Mouse (Mus musculus): ENCODE measurements at regions not wholly inside any gene's neighbourhood (a gene's known extent, or its start where the extent isn't known, plus 50 kb on each side); places are given as distances from the start of the nearest gene placed in this dataset.
"Not testable (repeated sequence)": the region's sequence is repeated elsewhere in the genome, so short reads cannot be mapped to it uniquely, and the experiment has no call there.

GRCm38 (mm10) chr13:41948241-41948640 lies 100.8 kb upstream of the Adtrp start:
- Histone ChIP-seq H3K27me3 (ENCODE audit: control insufficient read depth, insufficient read depth, low read length) (no peaks in the 10 kb centered on the region), H3K9me3 (ENCODE audit: control insufficient read depth, low read length) (no peaks in the 10 kb centered on the region), H3K9ac (ENCODE audit: low read length) (no peak overlapping the region), H3K36me3 (ENCODE audit: control insufficient read depth, insufficient read depth, low read length) (no peaks in the 10 kb centered on the region), H3K4me3 (ENCODE audit: low read depth, low read length) (no peak overlapping the region), H3K4me2 (no peak overlapping the region), H3K27ac (ENCODE audit: low read depth, low read length) (no peak overlapping the region), H3K4me1 (ENCODE audit: control insufficient read depth, insufficient read depth, low read length) (no peaks in the 10 kb centered on the region)
- DNase-seq (ENCODE audit: low spot score, missing footprints) (no peak), ATAC-seq (ENCODE audit: low FRiP score) (no peak)
- 84% methylated on average over 3 of the region's 3 CpGs for WGBS

- Histone ChIP-seq H3K27ac (ENCODE audit: low read depth, low read length) (no peak overlapping the region), H3K4me2 (no peak overlapping the region), H3K27me3 (ENCODE audit: control insufficient read depth, insufficient read depth, low read length) (no peaks in the 10 kb centered on the region), H3K4me1 (ENCODE audit: control insufficient read depth, insufficient read depth, low read length) (no peaks in the 10 kb centered on the region), H3K36me3 (ENCODE audit: control insufficient read depth, insufficient read depth, low read length) (no peaks in the 10 kb centered on the region), H3K9me3 (ENCODE audit: control insufficient read depth, low read length) (no peaks in the 10 kb centered on the region), H3K4me3 (ENCODE audit: low read depth, low read length) (no peak overlapping the region), H3K9ac (ENCODE audit: low read length) (no peak overlapping the region)
- WGBS, result 86% methylated on average over 12 of the region's 12 CpGs
- ATAC-seq (ENCODE audit: low FRiP score) (no peak), DNase-seq (ENCODE audit: low spot score, missing footprints) (no peak)
These were observed 85.0 kb upstream of the Adtrp start for GRCm38 (mm10) chr13:41932313-41933100.

- DNase-seq (ENCODE audit: low spot score, missing footprints) (no peak), ATAC-seq (ENCODE audit: low FRiP score) (no peak)
- Histone ChIP-seq H3K4me1 (ENCODE audit: control insufficient read depth, insufficient read depth, low read length) (no peaks in the 10 kb centered on the region), H3K27ac (ENCODE audit: low read depth, low read length) (no peak overlapping the region), H3K27me3 (ENCODE audit: control insufficient read depth, insufficient read depth, low read length) (no peaks in the 10 kb centered on the region), H3K36me3 (ENCODE audit: control insufficient read depth, insufficient read depth, low read length) (no peaks in the 10 kb centered on the region), H3K9me3 (ENCODE audit: control insufficient read depth, low read length) (no peaks in the 10 kb centered on the region), H3K4me2 (no peak overlapping the region), H3K4me3 (ENCODE audit: low read depth, low read length) (no peak overlapping the region), H3K9ac (ENCODE audit: low read length) (no peak overlapping the region)
- WGBS, result 75% methylated on average over 1 of the region's 1 CpGs
These were observed 82.3 kb upstream of the Adtrp start for GRCm38 (mm10) chr13:41929768-41930167.

- not testable (repeated sequence) for H3K27ac ChIP-seq (ENCODE audit: low read depth, low read length); H3K4me2 ChIP-seq; H3K4me3 ChIP-seq (ENCODE audit: low read depth, low read length); H3K9me3 ChIP-seq (ENCODE audit: control insufficient read depth, low read length); H3K36me3 ChIP-seq (ENCODE audit: control insufficient read depth, insufficient read depth, low read length); H3K27me3 ChIP-seq (ENCODE audit: control insufficient read depth, insufficient read depth, low read length); ATAC-seq (ENCODE audit: low FRiP score); H3K4me1 ChIP-seq (ENCODE audit: control insufficient read depth, insufficient read depth, low read length); H3K9ac ChIP-seq (ENCODE audit: low read length); DNase-seq (ENCODE audit: low spot score, missing footprints)
- 88% methylated on average over 2 of the region's 2 CpGs for WGBS
These were observed 78.4 kb upstream of the Adtrp start for GRCm38 (mm10) chr13:41925851-41926250.

- ATAC-seq (ENCODE audit: low FRiP score) (no peak), DNase-seq (ENCODE audit: low spot score, missing footprints) (no peak)
- no peak overlapping the region for H3K4me3 ChIP-seq (ENCODE audit: low read depth, low read length)
- no peaks in the 10 kb centered on the region for H3K9me3 ChIP-seq (ENCODE audit: control insufficient read depth, low read length)
- WGBS, result 43% methylated on average over 2 of the region's 2 CpGs
- no peaks in the 10 kb centered on the region for H3K4me1 ChIP-seq (ENCODE audit: control insufficient read depth, insufficient read depth, low read length)
- no peak overlapping the region for H3K4me2 ChIP-seq
- H3K27ac ChIP-seq (ENCODE audit: low read depth, low read length), result no peak overlapping the region
- no peaks in the 10 kb centered on the region for H3K27me3 ChIP-seq (ENCODE audit: control insufficient read depth, insufficient read depth, low read length)
- no peaks in the 10 kb centered on the region for H3K36me3 ChIP-seq (ENCODE audit: control insufficient read depth, insufficient read depth, low read length)
- no peak overlapping the region for H3K9ac ChIP-seq (ENCODE audit: low read length)
These were observed 77.7 kb upstream of the Adtrp start for GRCm38 (mm10) chr13:41925211-41925610.

- H3K9me3 ChIP-seq (ENCODE audit: control insufficient read depth, low read length), result no peaks in the 10 kb centered on the region
- peaks cover 5% of the 10 kb centered on the region for H3K4me1 ChIP-seq (ENCODE audit: control insufficient read depth, insufficient read depth, low read length)
- no peak overlapping the region for H3K27ac ChIP-seq (ENCODE audit: low read depth, low read length)
- H3K36me3 ChIP-seq (ENCODE audit: control insufficient read depth, insufficient read depth, low read length), result no peaks in the 10 kb centered on the region
- ATAC-seq (ENCODE audit: low FRiP score) (no peak), DNase-seq (ENCODE audit: low spot score, missing footprints) (no peak)
- no peak overlapping the region for H3K4me3 ChIP-seq (ENCODE audit: low read depth, low read length)
- WGBS, result 89% methylated on average over 6 of the region's 6 CpGs
- no peak overlapping the region for H3K9ac ChIP-seq (ENCODE audit: low read length)
- H3K4me2 ChIP-seq, result no peak overlapping the region
- H3K27me3 ChIP-seq (ENCODE audit: control insufficient read depth, insufficient read depth, low read length), result no peaks in the 10 kb centered on the region
These were observed 73.7 kb upstream of the Adtrp start for GRCm38 (mm10) chr13:41921178-41921577.

GRCm38 (mm10) chr13:41918525-41918924 lies 71.0 kb upstream of the Adtrp start:
- 3% methylated on average over 5 of the region's 5 CpGs for WGBS
- Histone ChIP-seq H3K36me3 (ENCODE audit: control insufficient read depth, insufficient read depth, low read length) (no peaks in the 10 kb centered on the region), H3K4me2 (0 out of 2 replicates have a peak overlapping the region, but pooled peaks have one; percentile 13), H3K9me3 (ENCODE audit: control insufficient read depth, low read length) (no peaks in the 10 kb centered on the region), H3K4me3 (ENCODE audit: low read depth, low read length) (no peak overlapping the region), H3K27ac (ENCODE audit: low read depth, low read length) (no peak overlapping the region), H3K4me1 (ENCODE audit: control insufficient read depth, insufficient read depth, low read length) (peaks cover 5% of the 10 kb centered on the region), H3K27me3 (ENCODE audit: control insufficient read depth, insufficient read depth, low read length) (no peaks in the 10 kb centered on the region), H3K9ac (ENCODE audit: low read length) (0 out of 2 replicates have a peak overlapping the region, but pooled peaks have one; percentile 10)
- ATAC-seq (ENCODE audit: low FRiP score) (no peak), DNase-seq (ENCODE audit: low spot score, missing footprints) (peak; percentile 90)

- H3K27ac ChIP-seq (ENCODE audit: low read depth, low read length); H3K36me3 ChIP-seq (ENCODE audit: control insufficient read depth, insufficient read depth, low read length); H3K9ac ChIP-seq (ENCODE audit: low read length); H3K4me1 ChIP-seq (ENCODE audit: control insufficient read depth, insufficient read depth, low read length); DNase-seq (ENCODE audit: low spot score, missing footprints); H3K4me2 ChIP-seq; H3K27me3 ChIP-seq (ENCODE audit: control insufficient read depth, insufficient read depth, low read length); ATAC-seq (ENCODE audit: low FRiP score); H3K4me3 ChIP-seq (ENCODE audit: low read depth, low read length); H3K9me3 ChIP-seq (ENCODE audit: control insufficient read depth, low read length): not testable (repeated sequence)
- 91% methylated on average over 9 of the region's 9 CpGs for WGBS
These were observed 68.3 kb upstream of the Adtrp start for GRCm38 (mm10) chr13:41915816-41916215.

- Histone ChIP-seq H3K27me3 (ENCODE audit: control insufficient read depth, insufficient read depth, low read length) (no peaks in the 10 kb centered on the region), H3K4me1 (ENCODE audit: control insufficient read depth, insufficient read depth, low read length) (no peaks in the 10 kb centered on the region), H3K4me3 (ENCODE audit: low read depth, low read length) (no peak overlapping the region), H3K36me3 (ENCODE audit: control insufficient read depth, insufficient read depth, low read length) (no peaks in the 10 kb centered on the region), H3K9me3 (ENCODE audit: control insufficient read depth, low read length) (no peaks in the 10 kb centered on the region), H3K4me2 (no peak overlapping the region), H3K27ac (ENCODE audit: low read depth, low read length) (no peak overlapping the region), H3K9ac (ENCODE audit: low read length) (no peak overlapping the region)
- DNase-seq (ENCODE audit: low spot score, missing footprints), result no peak
- 71% methylated on average over 3 of the region's 3 CpGs for WGBS
- no peak for ATAC-seq (ENCODE audit: low FRiP score)
These were observed 63.3 kb upstream of the Adtrp start for GRCm38 (mm10) chr13:41910736-41911135.

All from midbrain, embryonic 11.5 days (tissue).